Mouse (Mus musculus): ENCODE data around the gene Mdk.

DNA sequence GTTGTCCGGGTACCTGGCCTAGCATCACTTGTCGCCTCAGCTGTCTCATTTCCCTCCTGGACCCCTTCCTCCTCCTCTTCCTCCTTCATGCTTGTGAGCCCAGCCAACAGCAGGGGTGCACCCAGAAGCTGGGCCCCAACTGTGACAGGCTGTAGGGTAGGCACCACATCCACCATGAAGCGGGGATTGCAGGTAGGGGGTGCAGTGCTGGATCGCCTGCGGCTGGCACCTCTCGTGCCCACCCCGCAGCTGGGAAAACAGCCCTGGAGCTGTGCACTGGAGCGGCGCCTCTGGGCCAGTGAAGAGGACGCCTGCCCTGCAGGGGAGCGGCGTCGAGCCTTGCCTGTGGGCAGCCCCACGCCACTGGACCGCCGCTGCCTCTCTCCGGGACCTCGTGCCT, 13.4 kb upstream of the Mdk start, which contains the start of gene Gm9821:
- TF ChIP-seq POLR2A (IDR thresholded peaks at IDR 0.05; ENCODE audit: insufficient read depth, low read length) (no peak), CTCF (IDR thresholded peaks at IDR 0.05; ENCODE audit: low read depth, low read length) (no peak)
